Mouse (Mus musculus) C2C12 (cell line): ENCODE data around the gene Nhsl2. TPM values are rescaled to one million over a fixed set of nuclear protein-coding genes. Genes with fewer than 3 reads are reported as not detected.

Experiments used
- H3K27me3 ChIP-seq: one replicate; pipeline ENCODE4 v1.6.1; 2011; ENCODE audit not compliant: control insufficient read depth, insufficient read depth, insufficient read length
- H3K36me3 ChIP-seq: one replicate; pipeline ENCODE4 v1.6.1; 2011; ENCODE audit not compliant: control insufficient read depth, insufficient read depth
- H3K4me3 ChIP-seq: one replicate; pipeline ENCODE4 v1.5.1; 2011; ENCODE audit warnings: mild to moderate bottlenecking, control low read depth; ENCODE audit not compliant: poor library complexity, insufficient read depth, severe bottlenecking
- H3K79me2 ChIP-seq: one replicate; pipeline ENCODE4 v1.6.1; 2011; ENCODE audit not compliant: control insufficient read depth, insufficient read depth
- H3K79me3 ChIP-seq: one replicate; pipeline ENCODE4 v1.6.1; 2011; ENCODE audit warnings: low read depth, control low read depth
- H3ac ChIP-seq: one replicate; pipeline ENCODE3; 2011; ENCODE audit warnings: low read depth; ENCODE audit not compliant: control insufficient read depth, insufficient read length
- CEBPB ChIP-seq: IDR thresholded peaks from one replicate; pipeline ENCODE4 v1.6.1; 2011; ENCODE audit warnings: low read depth, mild to moderate bottlenecking, control low read depth, moderate library complexity
- CTCF ChIP-seq: IDR thresholded peaks from one replicate; pipeline ENCODE4 v1.5.1; 2011; ENCODE audit not compliant: control insufficient read depth, insufficient read depth, insufficient read length
- FOSL1 ChIP-seq: IDR thresholded peaks from one replicate; pipeline ENCODE4 v1.8.0; 2011; ENCODE audit warnings: mild to moderate bottlenecking, low read length; ENCODE audit not compliant: poor library complexity, insufficient read depth, severe bottlenecking
- MAX ChIP-seq: IDR thresholded peaks from one replicate; pipeline ENCODE4 v1.6.1; 2011; ENCODE audit warnings: mild to moderate bottlenecking, control low read depth
- MYOD1 ChIP-seq: IDR thresholded peaks from one replicate; pipeline ENCODE4 v1.6.1; 2011; ENCODE audit warnings: low read depth; ENCODE audit not compliant: control insufficient read depth, insufficient read length
- MYOG ChIP-seq: IDR thresholded peaks from one replicate; pipeline ENCODE4 v1.6.1; 2011; ENCODE audit not compliant: control insufficient read depth, insufficient read length; ENCODE audit errors: extremely low read depth
- USF1 ChIP-seq: IDR thresholded peaks from one replicate; pipeline ENCODE4 v1.6.1; 2011; ENCODE audit warnings: low read depth, mild to moderate bottlenecking, control low read depth, moderate library complexity
- polyA plus RNA-seq: library from polyadenylated mRNA; unstranded; fragments of >200 nt; fragmentation: generic; extraction: Trizol; gene quantifications from one replicate; pipeline ENCODE4 v1.2.1, GENCODE M21; 2012; ENCODE audit warnings: missing spikeins

Nhsl2 gene
- polyA plus RNA-seq, 1 experiment = 0.26 TPM

- Histone ChIP-seq H3ac (no peak overlapping the region), H3K79me2 (no peaks in the 10 kb centered on the region), H3K27me3 (peaks cover 3% of the 10 kb centered on the region), H3K79me3 (no peaks in the 10 kb centered on the region), H3K4me3 (no peak overlapping the region), H3K36me3 (no peaks in the 10 kb centered on the region)
- TF ChIP-seq USF1 = no peak
- TF ChIP-seq CEBPB = no peak
- no peak for TF ChIP-seq MYOG
- no peak for TF ChIP-seq MAX
- TF ChIP-seq FOSL1 = no peak
- no peak for TF ChIP-seq MYOD1
- no peak for TF ChIP-seq CTCF
Measured at GRCm38 (mm10) chrX:102051225-102051624, 202.0 kb downstream of the Nhsl2 start.

GRCm38 (mm10) chrX:102053371-102053770 lies 204.2 kb downstream of the Nhsl2 start:
- H3K79me2 ChIP-seq = no peaks in the 10 kb centered on the region
- TF ChIP-seq USF1 = no peak
- no peak for TF ChIP-seq CTCF
- TF ChIP-seq FOSL1 = no peak
- no peak for TF ChIP-seq MYOD1
- no peak for TF ChIP-seq CEBPB
- TF ChIP-seq MYOG = no peak
- no peak for TF ChIP-seq MAX
- no peak overlapping the region for H3K4me3 ChIP-seq
- no peak overlapping the region for H3ac ChIP-seq
- H3K79me3 ChIP-seq = no peaks in the 10 kb centered on the region
- H3K36me3 ChIP-seq = no peaks in the 10 kb centered on the region
- peaks cover 3% of the 10 kb centered on the region for H3K27me3 ChIP-seq

- no peak overlapping the region for H3K4me3 ChIP-seq
- H3K79me3 ChIP-seq = no peaks in the 10 kb centered on the region
Measured at GRCm38 (mm10) chrX:102054009-102054408, 204.8 kb downstream of the Nhsl2 start.

GRCm38 (mm10) chrX:102059437-102059836 lies 210.3 kb downstream of the Nhsl2 start:
- Histone ChIP-seq H3ac (no peak overlapping the region), H3K4me3 (no peak overlapping the region), H3K79me3 (no peaks in the 10 kb centered on the region), H3K79me2 (no peaks in the 10 kb centered on the region), H3K27me3 (no peaks in the 10 kb centered on the region), H3K36me3 (no peaks in the 10 kb centered on the region)
- no peak for TF ChIP-seq CTCF
- no peak for TF ChIP-seq MAX
- no peak for TF ChIP-seq CEBPB
- TF ChIP-seq FOSL1 = no peak
- TF ChIP-seq MYOD1 = no peak
- no peak for TF ChIP-seq USF1
- TF ChIP-seq MYOG = no peak

More at GRCm38 (mm10) chrX:102054009-102054408, 204.8 kb downstream of the Nhsl2 start:
- H3K27me3 ChIP-seq = peaks cover 3% of the 10 kb centered on the region
- no peaks in the 10 kb centered on the region for H3K36me3 ChIP-seq
- H3ac ChIP-seq = no peak overlapping the region
- TF ChIP-seq FOSL1 (no peak), MAX (no peak), CTCF (no peak), USF1 (no peak), MYOD1 (no peak), MYOG (no peak), CEBPB (no peak)
- no peaks in the 10 kb centered on the region for H3K79me2 ChIP-seq

GRCm38 (mm10) chrX:102060243-102060642 lies 211.1 kb downstream of the Nhsl2 start:
- Histone ChIP-seq H3ac (no peak overlapping the region), H3K79me3 (no peaks in the 10 kb centered on the region), H3K36me3 (no peaks in the 10 kb centered on the region), H3K79me2 (no peaks in the 10 kb centered on the region), H3K27me3 (no peaks in the 10 kb centered on the region), H3K4me3 (no peak overlapping the region)
- TF ChIP-seq MYOD1 = no peak

GRCm38 (mm10) chrX:102060891-102061290 lies 211.7 kb downstream of the Nhsl2 start:
- Histone ChIP-seq H3K79me3 (no peaks in the 10 kb centered on the region), H3K4me3 (no peak overlapping the region), H3ac (no peak overlapping the region), H3K36me3 (no peaks in the 10 kb centered on the region), H3K27me3 (no peaks in the 10 kb centered on the region), H3K79me2 (no peaks in the 10 kb centered on the region)
- TF ChIP-seq MAX (no peak), USF1 (no peak), MYOG (no peak), FOSL1 (no peak), CTCF (no peak), MYOD1 (no peak), CEBPB (no peak)
